Mouse (Mus musculus) liver, embryonic 14.5 days (tissue): ENCODE results near the gene Lrrc29. TPM values are rescaled to one million over a fixed set of nuclear protein-coding genes. Genes with fewer than 3 reads are reported as not detected.

Source experiments
- ATAC-seq: fragments of 200-750 bp; cut with Nextera tagmentation; 2 replicates; pipeline ENCODE4 v1.8.0; 2017; ENCODE audit warnings: moderate number of reproducible peaks, mild to moderate bottlenecking, moderate library complexity; ENCODE audit not compliant: insufficient read depth
- DNase-seq, 3 experiments: peaks; one replicate each; pipeline ENCODE4 v3.0.0-alpha.2; 2012 to 2013; ENCODE audit warnings: low read depth in 3 of 3, low spot score in 3 of 3
- H3K27ac ChIP-seq: fragments of 300-500 bp; sonication (generic); 2 replicates; pipeline ENCODE4 v1.5.1; 2014; ENCODE audit warnings: moderate library complexity, mild to moderate bottlenecking, control low read depth, inconsistent platforms
- H3K27me3 ChIP-seq: fragments of 300-500 bp; sonication (generic); 2 replicates; pipeline ENCODE4 v1.6.1; 2014; ENCODE audit warnings: mild to moderate bottlenecking, low read length, moderate library complexity; ENCODE audit not compliant: control insufficient read depth, insufficient read depth
- H3K36me3 ChIP-seq: fragments of 300-500 bp; sonication (generic); replicated peaks from 2 replicates; pipeline ENCODE4 v1.6.1; 2014; ENCODE audit warnings: low read depth; ENCODE audit not compliant: control insufficient read depth, insufficient read depth
- H3K4me1 ChIP-seq, 2 experiments: fragments of 200-500 bp in 1 of 2; fragments of 300-500 bp in 1 of 2; sonication (generic) in 1 of 2; replicated peaks; 2 replicates each; pipeline ENCODE4 v1.6.1; 2012 to 2014; ENCODE audit warnings: antibody characterized with exemption in 1 of 2, inconsistent platforms in 1 of 2, low read length in 1 of 2; ENCODE audit not compliant: control insufficient read depth in 2 of 2, insufficient read depth in 2 of 2
- H3K4me2 ChIP-seq: fragments of 300-500 bp; sonication (generic); 2 replicates; pipeline ENCODE4 v1.6.1; 2014; ENCODE audit warnings: low read depth, mild to moderate bottlenecking, control low read depth, moderate library complexity
- H3K4me3 ChIP-seq, 2 experiments: fragments of 200-500 bp in 1 of 2; fragments of 300-500 bp in 1 of 2; sonication (generic) in 1 of 2; 2 replicates each; pipeline ENCODE4 v1.5.1; 2012 to 2014; ENCODE audit warnings: low read depth in 2 of 2, low read length in 2 of 2, mild to moderate bottlenecking in 2 of 2, control low read depth in 1 of 2, inconsistent platforms in 1 of 2, moderate library complexity in 1 of 2; ENCODE audit not compliant: insufficient read depth in 1 of 2
- H3K9ac ChIP-seq: fragments of 300-500 bp; sonication (generic); replicated peaks from 2 replicates; pipeline ENCODE4 v1.6.1; 2014; ENCODE audit warnings: mild to moderate bottlenecking, control low read depth, moderate library complexity
- H3K9me3 ChIP-seq: fragments of 300-500 bp; sonication (generic); 2 replicates; pipeline ENCODE4 v1.6.1; 2016; ENCODE audit warnings: low read length, mixed read lengths; ENCODE audit not compliant: control insufficient read depth
- CTCF ChIP-seq: IDR thresholded peaks from 2 replicates; pipeline ENCODE4 v1.5.1; 2016; ENCODE audit warnings: antibody characterized with exemption, low read depth, control low read depth
- EP300 ChIP-seq: IDR thresholded peaks from 2 replicates; pipeline ENCODE4 v1.6.1; 2016; ENCODE audit warnings: antibody characterized with exemption, low read depth
- WGBS: fragments of 180-500 bp; shearing (Covaris S2); extraction: QIAGEN DNeasy Blood & Tissue Kit; methylation state at CpG from one replicate; pipeline ENCODE4 v1.1.7; 2014; ENCODE audit not compliant: insufficient replicate concordance; 5-methylcytosine and 5-hydroxymethylcytosine counted together
- polyA plus RNA-seq, 2 experiments: library from polyadenylated mRNA; depleted of rRNA in 1 of 2; stranded (reverse) in 1 of 2; unstranded in 1 of 2; fragments of >200 nt; fragmentation: Nextera tagmentation in 1 of 2; extraction: Ambion mirVana in 1 of 2; gene quantifications; 2 replicates each; pipeline versions ENCODE4 v1.2.1 to v1.2.3; 2012 to 2014

Gene Lrrc29
- polyA plus RNA-seq, 2 experiments, result 9.1 to 10.4 TPM

- ATAC-seq, result no peak
- WGBS, result 34% methylated on average over 4 of the region's 4 CpGs
- peaks cover 27% of the 10 kb centered on the region for H3K27me3 ChIP-seq
These were observed 43.8 kb downstream of the Lrrc29 start for GRCm38 (mm10) chr8:105282239-105282638.

GRCm38 (mm10) chr8:105281821-105282220 is 44.3 kb downstream of the Lrrc29 start:
- Histone ChIP-seq H3K4me3 (no peak overlapping the region), H3K36me3 (no peaks in the 10 kb centered on the region), H3K27ac (no peak overlapping the region), H3K4me2 (no peak overlapping the region), H3K27me3 (peaks cover 31% of the 10 kb centered on the region), H3K9ac (no peak overlapping the region), H3K4me1 (peaks cover 4 to 6% of the 10 kb centered on the region in 2 experiments; a peak in 1 of 4 replicates), H3K9me3 (no peaks in the 10 kb centered on the region)
- no peak for ATAC-seq
- TF ChIP-seq EP300, result no peak
- no peak for TF ChIP-seq CTCF
- WGBS, result 78% methylated on average over 12 of the region's 12 CpGs
- DNase-seq, result no peak

More at GRCm38 (mm10) chr8:105282239-105282638, 43.8 kb downstream of the Lrrc29 start:
- DNase-seq, result no peak
- no peak overlapping the region for H3K4me3 ChIP-seq
- no peak overlapping the region for H3K27ac ChIP-seq
- no peaks in the 10 kb centered on the region for H3K9me3 ChIP-seq
- no peak for TF ChIP-seq EP300
- TF ChIP-seq CTCF, result no peak
- H3K9ac ChIP-seq, result no peak overlapping the region
- H3K4me2 ChIP-seq, result no peak overlapping the region
- H3K4me1 ChIP-seq, result peaks cover 4 to 6% of the 10 kb centered on the region in 2 experiments; a peak in 1 of 4 replicates
- no peaks in the 10 kb centered on the region for H3K36me3 ChIP-seq

GRCm38 (mm10) chr8:105280567-105280966 is 45.5 kb downstream of the Lrrc29 start:
- H3K9ac ChIP-seq, result no peak overlapping the region
- H3K27ac ChIP-seq, result no peak overlapping the region
- H3K4me2 ChIP-seq, result no peak overlapping the region
- 40% methylated on average over 3 of the region's 3 CpGs for WGBS
- ATAC-seq (no peak), DNase-seq (no peak)
- TF ChIP-seq EP300, result no peak
- H3K9me3 ChIP-seq, result no peaks in the 10 kb centered on the region
- peaks cover 44% of the 10 kb centered on the region for H3K27me3 ChIP-seq
- H3K4me1 ChIP-seq, result peaks cover 4 to 11% of the 10 kb centered on the region in 2 experiments; a peak in 3 of 4 replicates
- H3K36me3 ChIP-seq, result no peaks in the 10 kb centered on the region
- H3K4me3 ChIP-seq, result no peak overlapping the region

GRCm38 (mm10) chr8:105278911-105279334 is 47.2 kb downstream of the Lrrc29 start:
- peaks cover 59% of the 10 kb centered on the region for H3K27me3 ChIP-seq
- DNase-seq (no peak), ATAC-seq (peak; percentile 61)
- no peak overlapping the region for H3K9ac ChIP-seq
- H3K4me3 ChIP-seq, result peak overlapping the region in 1 of 2 experiments; percentile 16; a peak in 1 of 4 replicates
- H3K4me1 ChIP-seq, result peaks cover 4 to 11% of the 10 kb centered on the region in 2 experiments; a peak in 3 of 4 replicates
- WGBS, result 4% methylated on average over 28 of the region's 28 CpGs
- no peaks in the 10 kb centered on the region for H3K36me3 ChIP-seq
- no peak overlapping the region for H3K27ac ChIP-seq
- TF ChIP-seq EP300 (no peak), CTCF (peak; percentile 42)
- H3K4me2 ChIP-seq, result peak overlapping the region; percentile 41
- no peaks in the 10 kb centered on the region for H3K9me3 ChIP-seq

- peak; percentile 52; the same call in 1 of the 2 replicates for ATAC-seq
- Histone ChIP-seq H3K9me3 (no peaks in the 10 kb centered on the region), H3K27me3 (peaks cover 78% of the 10 kb centered on the region), H3K36me3 (no peaks in the 10 kb centered on the region), H3K4me2 (peak overlapping the region; percentile 30), H3K27ac (no peak overlapping the region), H3K4me1 (peaks cover 4 to 6% of the 10 kb centered on the region in 2 experiments; a peak in 3 of 4 replicates), H3K4me3 (peak overlapping the region in 1 of 2 experiments; percentile 0; a peak in 1 of 4 replicates), H3K9ac (no peak overlapping the region)
- no peak for TF ChIP-seq CTCF
- no peak for TF ChIP-seq EP300
- DNase-seq, result no peak
- 3% methylated on average over 30 of the region's 30 CpGs for WGBS
These were observed 49.6 kb downstream of the Lrrc29 start for GRCm38 (mm10) chr8:105276292-105277120.
